Mouse (Mus musculus) bone marrow, adult 2 months (tissue): ENCODE measurements around the gene Nkx3-2. TPM values are rescaled to one million over a fixed set of nuclear protein-coding genes. Genes with fewer than 3 reads are reported as not detected.

Experiments used
- H3K27ac ChIP-seq: fragments of 200-500 bp; 2 replicates; pipeline ENCODE4 v1.5.1; 2012; ENCODE audit warnings: low read depth, mild to moderate bottlenecking, control low read depth, inconsistent platforms, low read length; ENCODE audit not compliant: control insufficient read depth, poor library complexity, insufficient read depth
- H3K4me1 ChIP-seq: fragments of 200-500 bp; 2 replicates; pipeline ENCODE4 v1.6.1; 2011; ENCODE audit warnings: low read length; ENCODE audit not compliant: control insufficient read depth, insufficient read depth
- H3K4me3 ChIP-seq: fragments of 200-500 bp; replicated peaks from 2 replicates; pipeline ENCODE3; 2011; ENCODE audit warnings: mild to moderate bottlenecking, low read depth, low read length, control low read depth; ENCODE audit not compliant: control insufficient read depth
- CTCF ChIP-seq: fragments of 200-500 bp; IDR thresholded peaks from 2 replicates; pipeline ENCODE4 v1.5.1; 2011; ENCODE audit warnings: low read length, control low read depth; ENCODE audit not compliant: control insufficient read depth, insufficient read depth
- POLR2A ChIP-seq: fragments of 200-500 bp; IDR thresholded peaks from 2 replicates; pipeline ENCODE4 v1.6.1; 2011; ENCODE audit warnings: low read depth, mild to moderate bottlenecking, control low read depth, low read length, borderline replicate concordance; ENCODE audit not compliant: control insufficient read depth
- WGBS: fragments of 180-500 bp; shearing (Covaris S2); methylation state at CpG from one replicate; pipeline ENCODE4 v1.1.7; 2018; 5-methylcytosine and 5-hydroxymethylcytosine counted together
- polyA plus RNA-seq: library from polyadenylated mRNA; stranded (reverse); fragments of >200 nt; gene quantifications from 2 replicates; pipeline ENCODE4 v1.2.4, GENCODE M21; 2011; ENCODE audit warnings: low replicate concordance; ENCODE audit not compliant: missing spikeins, insufficient read depth, insufficient read length

Gene Nkx3-2
- polyA plus RNA-seq, 1 experiment, result not detected

- 19% methylated on average over 19 of the region's 19 CpGs for WGBS
- H3K27ac ChIP-seq, result no peak overlapping the region
- TF ChIP-seq POLR2A (no peak), CTCF (no peak)
- H3K4me1 ChIP-seq, result no peaks in the 10 kb centered on the region
- H3K4me3 ChIP-seq, result no peak overlapping the region
These were observed 5.3 kb downstream of the Nkx3-2 start for GRCm38 (mm10) chr5:41758671-41759639.

- no peaks in the 10 kb centered on the region for H3K4me1 ChIP-seq
- no peak for TF ChIP-seq CTCF
- no peak for TF ChIP-seq POLR2A
- H3K27ac ChIP-seq, result no peak overlapping the region
- 17% methylated on average over 5 of the region's 5 CpGs for WGBS
- no peak overlapping the region for H3K4me3 ChIP-seq
These were observed 7.0 kb downstream of the Nkx3-2 start for GRCm38 (mm10) chr5:41757338-41757737.

GRCm38 (mm10) chr5:41756396-41756795 lies 7.9 kb downstream of the Nkx3-2 start:
- 5% methylated on average over 4 of the region's 4 CpGs for WGBS
- H3K4me1 ChIP-seq, result no peaks in the 10 kb centered on the region
- no peak for TF ChIP-seq POLR2A
- no peak for TF ChIP-seq CTCF
- no peak overlapping the region for H3K4me3 ChIP-seq
- no peak overlapping the region for H3K27ac ChIP-seq

GRCm38 (mm10) chr5:41755373-41755960 lies 8.8 kb downstream of the Nkx3-2 start:
- no peaks in the 10 kb centered on the region for H3K4me1 ChIP-seq
- no peak overlapping the region for H3K27ac ChIP-seq
- TF ChIP-seq CTCF (no peak), POLR2A (no peak)
- H3K4me3 ChIP-seq, result no peak overlapping the region
- WGBS, result 6% methylated on average over 23 of the region's 23 CpGs

GRCm38 (mm10) chr5:41754836-41755235 lies 9.5 kb downstream of the Nkx3-2 start:
- 2% methylated on average over 16 of the region's 16 CpGs for WGBS
- Histone ChIP-seq H3K4me3 (no peak overlapping the region), H3K27ac (no peak overlapping the region), H3K4me1 (no peaks in the 10 kb centered on the region)
- TF ChIP-seq POLR2A, result no peak
- no peak for TF ChIP-seq CTCF

- 6% methylated on average over 17 of the region's 17 CpGs for WGBS
- Histone ChIP-seq H3K4me3 (no peak overlapping the region), H3K4me1 (no peaks in the 10 kb centered on the region), H3K27ac (no peak overlapping the region)
- no peak for TF ChIP-seq POLR2A
These were observed 10.0 kb downstream of the Nkx3-2 start for GRCm38 (mm10) chr5:41754226-41754775.

- WGBS, result 32% methylated on average over 4 of the region's 4 CpGs
- no peak for TF ChIP-seq CTCF
- TF ChIP-seq POLR2A, result no peak
- Histone ChIP-seq H3K27ac (no peak overlapping the region), H3K4me3 (no peak overlapping the region), H3K4me1 (no peaks in the 10 kb centered on the region)
These were observed 11.6 kb downstream of the Nkx3-2 start for GRCm38 (mm10) chr5:41752721-41753120.

GRCm38 (mm10) chr5:41744898-41745780 lies 19.2 kb downstream of the Nkx3-2 start:
- WGBS, result 16% methylated on average over 15 of the region's 15 CpGs

More at GRCm38 (mm10) chr5:41744898-41745780, 19.2 kb downstream of the Nkx3-2 start:
- TF ChIP-seq POLR2A (no peak), CTCF (no peak)
- Histone ChIP-seq H3K27ac (no peak overlapping the region), H3K4me1 (no peaks in the 10 kb centered on the region), H3K4me3 (no peak overlapping the region)
